Mouse (Mus musculus) hindbrain, embryonic 16.5 days (tissue): Measurements from ENCODE around the gene Nhsl2. TPM values are rescaled to one million over a fixed set of nuclear protein-coding genes. Genes with fewer than 3 reads are reported as not detected.
A peak's percentile ranks its signal among the peaks of the same experiment; 100 is the strongest.

Source experiments
- ATAC-seq: fragments of 200-750 bp; cut with Nextera tagmentation; 2 replicates; pipeline ENCODE4 v1.8.0; 2017; ENCODE audit warnings: moderate TSS enrichment, moderate library complexity
- H3K27ac ChIP-seq: fragments of 300-500 bp; sonication (generic); 2 replicates; pipeline ENCODE4 v1.5.1; 2014; ENCODE audit warnings: low read depth, mild to moderate bottlenecking, control low read depth, low read length, moderate library complexity
- H3K27me3 ChIP-seq: fragments of 300-500 bp; sonication (generic); replicated peaks from 2 replicates; pipeline ENCODE4 v1.6.1; 2014; ENCODE audit warnings: low read length; ENCODE audit not compliant: control insufficient read depth, insufficient read depth
- H3K36me3 ChIP-seq: fragments of 300-500 bp; sonication (generic); 2 replicates; pipeline ENCODE4 v1.6.1; 2014; ENCODE audit warnings: mild to moderate bottlenecking, low read length, moderate library complexity, mixed read lengths; ENCODE audit not compliant: control insufficient read depth, insufficient read depth
- H3K4me1 ChIP-seq: fragments of 300-500 bp; sonication (generic); 2 replicates; pipeline ENCODE4 v1.6.1; 2014; ENCODE audit warnings: low read depth, low read length; ENCODE audit not compliant: control insufficient read depth, insufficient read depth
- H3K4me2 ChIP-seq: fragments of 300-500 bp; sonication (generic); 2 replicates; pipeline ENCODE4 v1.6.1; 2014; ENCODE audit warnings: mild to moderate bottlenecking, low read length, control low read depth, moderate library complexity
- H3K4me3 ChIP-seq: fragments of 300-500 bp; sonication (generic); 2 replicates; pipeline ENCODE4 v1.5.1; 2014; ENCODE audit warnings: mild to moderate bottlenecking, low read length, control low read depth, moderate library complexity
- H3K9ac ChIP-seq: fragments of 300-500 bp; sonication (generic); 2 replicates; pipeline ENCODE4 v1.6.1; 2014; ENCODE audit warnings: low read depth, mild to moderate bottlenecking, control low read depth, low read length, moderate library complexity
- H3K9me3 ChIP-seq: fragments of 300-500 bp; sonication (generic); 2 replicates; pipeline ENCODE4 v1.6.1; 2014; ENCODE audit warnings: mild to moderate bottlenecking, low read length, moderate library complexity; ENCODE audit not compliant: control insufficient read depth
- WGBS: fragments of 180-500 bp; shearing (Covaris S2); extraction: QIAGEN DNeasy Blood & Tissue Kit; methylation state at CpG from one replicate; pipeline ENCODE4 v1.1.7; 2014; 5-methylcytosine and 5-hydroxymethylcytosine counted together
- polyA plus RNA-seq: library from polyadenylated mRNA; unstranded; fragments of >200 nt; fragmentation: Nextera tagmentation; extraction: Ambion mirVana; gene quantifications from 2 replicates; pipeline ENCODE4 v1.2.1, GENCODE M21; 2015

Gene Nhsl2
- polyA plus RNA-seq, 1 experiment from 2014 or later, result 7.6 TPM

DNA sequence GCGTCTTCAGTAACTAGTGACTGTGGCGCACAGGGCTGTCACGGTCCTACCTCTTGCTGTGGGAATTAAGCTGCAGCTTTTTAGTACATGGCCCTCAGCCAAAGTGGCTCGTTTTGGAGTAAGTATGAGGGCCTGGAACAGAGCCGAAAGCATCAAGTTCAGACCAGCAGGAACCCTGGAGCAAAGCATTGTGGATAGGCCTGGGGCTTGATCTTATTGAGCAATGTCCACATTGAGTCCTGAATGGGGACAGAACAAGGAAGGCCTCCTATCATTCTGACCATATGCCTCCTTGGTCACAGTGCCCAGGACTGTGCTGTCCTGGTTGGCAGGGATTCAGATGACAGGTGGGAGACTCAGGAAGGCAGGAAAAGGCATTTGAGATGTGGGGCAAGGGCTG is 211.1 kb downstream of the Nhsl2 start:
- Histone ChIP-seq H3K27ac (no peak overlapping the region), H3K9ac (no peak overlapping the region), H3K9me3 (no peaks in the 10 kb centered on the region), H3K4me2 (no peak overlapping the region), H3K4me1 (no peaks in the 10 kb centered on the region), H3K4me3 (no peak overlapping the region), H3K36me3 (no peaks in the 10 kb centered on the region), H3K27me3 (no peaks in the 10 kb centered on the region; the same call in 1 of the 2 replicates)
- peak; percentile 89 for ATAC-seq
- WGBS, result 52% methylated on average over 5 of the region's 5 CpGs

DNA sequence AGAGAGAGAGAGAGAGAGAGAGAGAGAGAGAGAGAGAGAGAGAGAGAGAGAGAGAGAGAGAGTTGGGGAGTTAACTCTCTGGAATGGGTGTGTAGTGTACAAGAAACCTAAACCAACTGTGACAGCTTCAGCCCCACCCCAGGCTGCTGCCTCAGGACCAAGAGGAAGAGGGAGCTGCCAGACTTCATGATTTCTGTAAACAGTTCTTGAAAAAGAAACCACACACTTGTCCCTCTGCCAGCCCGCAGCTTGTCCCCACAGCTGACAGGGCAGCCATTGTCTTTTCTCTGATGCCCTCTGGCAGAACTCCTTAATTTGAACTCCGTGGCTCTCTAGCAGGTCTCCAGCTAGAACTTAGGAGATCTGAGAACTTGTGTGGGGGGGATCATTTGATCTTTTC is 211.7 kb downstream of the Nhsl2 start:
- ATAC-seq, result no peak

DNA sequence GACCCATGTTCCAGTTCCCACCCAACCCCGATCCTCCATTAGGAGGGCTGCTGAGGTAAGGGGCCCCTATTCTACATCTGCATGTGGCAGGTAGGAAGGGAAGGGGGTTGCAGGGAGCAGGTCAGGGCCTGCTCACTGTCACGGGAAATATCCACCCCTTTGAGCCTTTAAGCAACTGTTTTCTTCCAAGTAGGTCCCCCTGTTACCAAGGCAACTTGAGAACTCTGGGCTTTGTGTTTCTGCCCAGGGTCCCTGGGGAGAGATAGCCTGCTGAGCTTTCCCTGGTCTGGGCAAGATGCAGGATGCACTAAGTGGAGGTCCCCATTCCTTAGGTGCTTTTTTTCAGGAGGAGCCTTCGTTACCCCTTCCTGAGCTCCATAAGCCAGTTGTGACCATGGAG is 214.9 kb downstream of the Nhsl2 start:
- ATAC-seq, result no peak
- Histone ChIP-seq H3K9ac (no peak overlapping the region), H3K4me1 (peaks cover 2% of the 10 kb centered on the region; the same call in 1 of the 2 replicates), H3K27me3 (no peaks in the 10 kb centered on the region; the same call in 1 of the 2 replicates), H3K4me3 (no peak overlapping the region), H3K36me3 (no peaks in the 10 kb centered on the region), H3K4me2 (no peak overlapping the region), H3K9me3 (no peaks in the 10 kb centered on the region), H3K27ac (no peak overlapping the region)
- 47% methylated on average over 3 of the region's 3 CpGs for WGBS

More for the DNA sequence above, 211.7 kb downstream of the Nhsl2 start:
- Histone ChIP-seq H3K36me3 (no peaks in the 10 kb centered on the region), H3K27ac (no peak overlapping the region), H3K4me3 (no peak overlapping the region), H3K4me1 (peaks cover 1% of the 10 kb centered on the region; the same call in 1 of the 2 replicates), H3K9ac (no peak overlapping the region), H3K4me2 (no peak overlapping the region), H3K9me3 (no peaks in the 10 kb centered on the region), H3K27me3 (no peaks in the 10 kb centered on the region; the same call in 1 of the 2 replicates)
- 27% methylated on average over 2 of the region's 2 CpGs for WGBS

DNA sequence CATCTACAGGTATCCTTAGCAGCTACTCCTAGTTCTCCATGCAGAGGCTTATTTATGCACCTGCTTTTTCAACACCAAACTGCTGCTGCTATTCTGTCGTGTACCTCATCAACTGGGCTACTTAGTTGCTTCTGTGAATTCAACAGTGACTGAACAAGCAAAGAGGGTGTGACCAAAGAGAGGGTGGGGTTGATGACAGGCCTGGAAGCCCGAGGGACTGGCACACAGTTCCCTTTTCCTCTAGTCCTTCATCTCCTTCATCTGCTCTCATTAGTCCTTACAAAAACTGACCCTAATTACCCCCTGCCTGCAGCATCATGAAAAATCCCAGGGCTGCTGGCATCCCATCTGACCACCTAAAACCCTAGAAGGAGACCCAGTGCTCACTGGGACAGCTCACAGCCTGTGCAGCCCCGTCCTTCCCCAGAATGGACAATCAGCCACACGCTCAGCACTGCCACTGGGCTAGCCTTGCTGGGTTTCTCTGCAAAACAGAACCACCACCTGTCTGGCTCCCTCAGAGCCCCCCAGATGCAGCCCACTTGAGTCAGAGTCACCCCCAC is 216.1 kb downstream of the Nhsl2 start:
- Histone ChIP-seq H3K27ac (no peak overlapping the region), H3K27me3 (no peaks in the 10 kb centered on the region; the same call in 1 of the 2 replicates), H3K4me1 (peaks cover 2% of the 10 kb centered on the region; the same call in 1 of the 2 replicates), H3K9me3 (no peaks in the 10 kb centered on the region), H3K4me3 (no peak overlapping the region), H3K36me3 (no peaks in the 10 kb centered on the region), H3K9ac (no peak overlapping the region), H3K4me2 (no peak overlapping the region)
- WGBS, result 55% methylated on average over 4 of the region's 4 CpGs
- no peak for ATAC-seq

DNA sequence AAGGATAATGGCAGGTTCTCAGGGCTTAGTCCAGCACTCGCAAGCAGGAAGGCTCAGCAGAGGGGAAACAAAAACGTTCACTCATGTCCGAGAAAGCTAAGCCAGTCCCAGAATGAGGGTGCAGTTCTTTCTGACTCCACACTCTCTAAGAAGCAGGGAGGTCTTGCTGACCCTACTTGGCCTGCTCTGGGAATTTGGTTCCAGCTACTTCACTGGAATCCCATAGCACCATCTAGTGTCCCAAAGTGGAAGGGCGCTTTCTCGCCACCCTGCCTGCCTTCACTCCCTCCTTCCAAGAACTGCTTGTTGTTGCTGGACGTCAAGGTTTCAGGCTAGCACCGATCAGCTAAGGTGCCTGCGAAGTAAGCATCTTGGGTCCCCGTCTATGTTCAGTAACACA is 216.9 kb downstream of the Nhsl2 start:
- H3K9me3 ChIP-seq, result no peaks in the 10 kb centered on the region
- 20% methylated on average over 9 of the region's 9 CpGs for WGBS
- no peak overlapping the region for H3K4me2 ChIP-seq
- peak; percentile 46 for ATAC-seq
- H3K9ac ChIP-seq, result no peak overlapping the region
- no peaks in the 10 kb centered on the region for H3K36me3 ChIP-seq
- H3K4me1 ChIP-seq, result peaks cover 2% of the 10 kb centered on the region; the same call in 1 of the 2 replicates
- H3K4me3 ChIP-seq, result no peak overlapping the region
- H3K27me3 ChIP-seq, result no peaks in the 10 kb centered on the region; the same call in 1 of the 2 replicates
- H3K27ac ChIP-seq, result no peak overlapping the region

DNA sequence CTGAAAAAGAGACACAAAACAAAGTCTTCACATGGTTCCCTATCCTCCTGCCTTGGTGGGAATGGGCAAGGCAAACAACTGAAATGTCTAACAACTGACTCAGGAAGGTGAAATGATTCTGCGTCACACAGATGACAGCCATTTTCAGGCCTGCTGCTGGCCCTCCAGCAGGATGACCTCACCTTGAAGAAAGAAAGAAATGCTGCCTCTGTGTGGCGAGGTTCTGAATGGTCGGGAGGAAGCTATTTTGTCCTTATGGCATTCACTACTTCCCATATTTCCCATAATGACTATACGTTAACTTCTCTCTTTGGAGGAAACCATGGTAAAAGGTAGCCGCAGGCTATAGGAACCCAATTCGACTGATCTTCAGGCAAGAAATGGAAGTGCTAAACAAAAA is 217.9 kb downstream of the Nhsl2 start:
- ATAC-seq, result no peak
- 66% methylated on average over 6 of the region's 6 CpGs for WGBS
- H3K9me3 ChIP-seq, result no peaks in the 10 kb centered on the region
- H3K27ac ChIP-seq, result no peak overlapping the region
- H3K9ac ChIP-seq, result no peak overlapping the region
- no peak overlapping the region for H3K4me3 ChIP-seq
- H3K27me3 ChIP-seq, result no peaks in the 10 kb centered on the region; the same call in 1 of the 2 replicates
- no peaks in the 10 kb centered on the region for H3K36me3 ChIP-seq
- H3K4me2 ChIP-seq, result no peak overlapping the region
- H3K4me1 ChIP-seq, result peaks cover 2% of the 10 kb centered on the region; the same call in 1 of the 2 replicates

DNA sequence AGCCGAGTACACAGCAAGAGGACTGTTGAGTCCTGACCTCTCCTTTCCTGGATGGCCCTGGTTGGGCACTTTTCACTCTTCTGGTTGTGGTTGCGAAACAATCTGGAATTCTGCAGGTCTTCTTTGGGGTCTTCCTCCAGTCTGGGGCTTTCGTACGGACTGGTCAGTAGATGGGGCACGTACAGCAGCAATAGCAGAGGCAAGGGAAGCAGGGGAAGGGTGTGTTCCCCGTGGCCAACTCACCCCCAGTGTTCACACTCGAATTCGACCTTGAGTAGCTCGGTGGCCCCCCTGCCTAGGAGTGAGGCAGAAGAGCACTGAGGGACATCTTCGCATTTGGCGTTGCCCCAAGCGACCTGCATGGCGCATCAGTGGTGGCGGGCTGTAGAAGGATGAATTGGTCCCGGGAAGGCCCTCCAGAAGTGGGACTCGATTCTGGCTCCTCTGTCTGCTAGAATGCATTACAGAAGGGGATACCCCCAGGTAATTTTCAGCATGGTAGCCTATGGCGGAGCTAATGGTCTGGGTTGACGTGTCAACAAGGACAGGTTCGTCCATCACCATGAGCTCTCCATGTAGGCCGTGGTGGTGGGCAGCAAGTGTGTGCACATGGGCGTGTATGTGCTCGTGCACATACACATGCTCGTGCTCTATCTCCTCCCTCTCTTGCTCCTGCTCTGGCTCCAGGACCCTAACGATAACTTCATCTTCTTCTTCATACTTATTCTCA is 219.8 kb downstream of the Nhsl2 start:
- no peak for ATAC-seq
- Histone ChIP-seq H3K4me3 (no peak overlapping the region), H3K9me3 (no peaks in the 10 kb centered on the region), H3K4me1 (peaks cover 2% of the 10 kb centered on the region; the same call in 1 of the 2 replicates), H3K27me3 (no peaks in the 10 kb centered on the region; the same call in 1 of the 2 replicates), H3K27ac (no peak overlapping the region), H3K4me2 (no peak overlapping the region), H3K36me3 (no peaks in the 10 kb centered on the region), H3K9ac (no peak overlapping the region)
- 95% methylated on average over 24 of the region's 24 CpGs for WGBS

DNA sequence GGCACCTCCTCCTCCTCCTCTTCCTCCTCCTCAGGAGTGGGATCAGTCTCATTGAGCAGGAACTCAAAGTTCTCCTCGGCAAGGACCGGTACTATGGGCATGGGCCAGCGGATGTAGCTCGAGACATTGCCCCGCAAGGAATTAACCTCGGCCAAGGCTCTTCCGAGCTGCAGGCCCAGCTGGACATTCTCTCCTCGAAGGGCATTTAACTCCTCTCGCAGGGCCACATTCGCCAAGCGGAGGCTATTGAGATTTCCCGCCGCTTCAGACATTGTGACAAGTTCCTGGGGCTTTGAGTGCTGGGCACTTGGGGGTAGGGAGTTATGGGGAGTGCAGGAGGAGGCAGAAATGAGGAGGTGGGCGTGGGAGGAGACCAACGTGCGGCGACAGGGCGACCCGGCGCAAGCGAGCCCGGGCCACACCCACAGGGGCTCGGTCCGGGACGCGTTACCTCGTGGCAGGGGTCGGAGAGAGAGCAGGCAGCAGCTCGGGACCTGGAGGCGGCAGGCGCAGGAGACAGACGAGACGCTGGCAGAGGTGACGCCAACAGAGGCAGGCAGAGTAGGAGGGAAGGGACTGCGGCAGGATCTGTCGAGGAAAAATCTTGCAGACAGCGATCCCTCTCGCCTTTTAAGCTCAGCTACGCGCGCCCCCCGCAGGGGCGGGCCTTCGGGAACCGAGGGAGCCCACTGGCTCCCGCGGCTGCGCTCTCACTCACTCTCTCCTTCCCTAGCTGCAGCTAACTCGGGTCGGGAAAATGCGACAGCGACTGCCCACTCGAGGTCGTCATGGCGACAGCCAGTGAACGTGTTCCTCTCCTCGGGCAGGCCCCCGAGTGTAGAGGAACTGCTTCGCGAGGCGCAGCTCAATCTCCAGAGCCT is 221.6 kb downstream of the Nhsl2 start, which contains the start of gene Rtl5:
TSS of gene Rtl5 (minus strand) at position 714 of the 881 bp plus-strand sequence.
- Histone ChIP-seq H3K27ac (peak within 1 kb of the TSS; percentile 79), H3K4me2 (peak within 1 kb of the TSS; percentile 65), H3K9ac (peak within 1 kb of the TSS; percentile 66), H3K36me3 (no peaks in the 10 kb centered on the region), H3K27me3 (no peaks in the 10 kb centered on the region; the same call in 1 of the 2 replicates), H3K4me3 (peak within 1 kb of the TSS; percentile 61), H3K4me1 (peaks cover 2% of the 10 kb centered on the region; the same call in 1 of the 2 replicates), H3K9me3 (no peaks in the 10 kb centered on the region)
- peak; percentile 96 for ATAC-seq
- WGBS, result 16% methylated on average over 59 of the region's 61 CpGs
